Mouse (Mus musculus): ENCODE data around the gene Plscr3.

DNA sequence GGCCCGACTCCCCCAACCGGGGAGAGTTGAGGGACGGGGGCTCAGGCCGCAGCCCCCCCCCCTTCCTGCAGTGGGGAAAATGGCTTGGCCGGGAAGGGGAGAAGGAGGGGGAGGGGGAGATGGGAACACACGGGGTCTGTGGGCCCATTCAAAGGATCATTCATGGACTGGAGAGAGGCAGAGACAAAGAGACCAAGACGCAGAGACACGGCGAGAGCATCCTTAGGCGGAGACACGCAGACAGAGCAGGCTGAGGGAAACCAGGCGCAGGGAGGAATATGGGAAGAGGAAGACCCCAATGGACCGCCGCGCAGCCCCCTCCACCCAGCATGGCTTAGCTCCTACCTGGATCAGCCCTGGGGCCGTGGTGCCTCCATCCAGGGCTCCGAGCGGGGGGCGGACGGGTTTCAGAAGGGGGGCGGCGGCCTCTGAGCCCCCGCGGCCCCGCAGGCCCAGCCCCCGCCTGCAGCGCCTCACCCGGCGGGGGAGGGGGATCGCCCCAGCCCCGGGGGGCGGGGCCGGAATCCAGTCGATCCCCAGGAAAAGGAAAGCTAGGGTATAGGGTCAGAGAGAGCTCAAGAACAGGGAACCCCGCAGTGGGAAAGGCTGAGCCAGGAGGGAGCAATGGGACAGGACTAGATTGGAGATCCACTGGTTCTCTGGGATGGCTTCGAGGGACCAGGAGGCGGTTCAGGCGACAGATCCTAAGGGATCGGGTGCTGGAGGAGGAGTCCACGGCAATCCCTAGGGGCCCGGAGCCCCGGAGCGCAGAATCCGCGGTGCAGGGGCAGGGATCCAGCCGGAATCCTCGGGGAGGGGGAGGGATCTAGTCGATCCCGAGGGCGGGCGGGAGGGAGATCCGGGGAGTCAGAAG is 9.2 kb upstream of the Plscr3 start:
- no peak for TF ChIP-seq POLR2A (IDR thresholded peaks at IDR 0.05; ENCODE audit: control insufficient read depth, extremely low read depth, insufficient read depth, low read length, poor library complexity)
- no peak for TF ChIP-seq CTCF (IDR thresholded peaks at IDR 0.05; ENCODE audit: borderline replicate concordance, control insufficient read depth, extremely low read depth, insufficient read depth, low read length, poor library complexity)

Measured in thymus, adult 2 months (tissue).